Mouse (Mus musculus) adrenal gland, postnatal 4 days (tissue): Measurements from ENCODE around the gene Tbc1d10a. TPM values are rescaled to one million over a fixed set of nuclear protein-coding genes. Genes with fewer than 3 reads are reported as not detected.

Experiments used
- DNase-seq, 2 experiments: peaks; one replicate each; pipeline ENCODE4 v3.0.0; 2021 to 2022; ENCODE audit warnings: low spot score in 2 of 2, mixed read lengths in 2 of 2
- long read RNA-seq, 2 experiments: library from polyadenylated mRNA; stranded (forward); transcript quantifications; one replicate each; pipeline ENCODE4 v2.0.0; 2021
- total RNA-seq, 2 experiments: library from RNA; stranded (reverse); gene quantifications; 2 replicates each; pipeline ENCODE4 v1.2.3; 2021

Tbc1d10a gene
- 10 to 100 TPM; 19.0 to 19.9 TPM for total RNA-seq
- long read RNA-seq, experiment 1, transcript Tbc1d10a-201 (9 exons, 1,957 nt) = major isoform, 24 of 31 reads
- long read RNA-seq, experiment 1, partial matches to known transcripts = 1 of 31 reads
- long read RNA-seq, experiment 1, other reads (novel, unspliced or antisense) = 6 of 31 reads
- long read RNA-seq, experiment 2, transcript Tbc1d10a-201 (9 exons, 1,957 nt) = major isoform, 52 of 59 reads
- long read RNA-seq, experiment 2, partial matches to known transcripts = 1 of 59 reads
- long read RNA-seq, experiment 2, other reads (novel, unspliced or antisense) = 6 of 59 reads

DNA sequence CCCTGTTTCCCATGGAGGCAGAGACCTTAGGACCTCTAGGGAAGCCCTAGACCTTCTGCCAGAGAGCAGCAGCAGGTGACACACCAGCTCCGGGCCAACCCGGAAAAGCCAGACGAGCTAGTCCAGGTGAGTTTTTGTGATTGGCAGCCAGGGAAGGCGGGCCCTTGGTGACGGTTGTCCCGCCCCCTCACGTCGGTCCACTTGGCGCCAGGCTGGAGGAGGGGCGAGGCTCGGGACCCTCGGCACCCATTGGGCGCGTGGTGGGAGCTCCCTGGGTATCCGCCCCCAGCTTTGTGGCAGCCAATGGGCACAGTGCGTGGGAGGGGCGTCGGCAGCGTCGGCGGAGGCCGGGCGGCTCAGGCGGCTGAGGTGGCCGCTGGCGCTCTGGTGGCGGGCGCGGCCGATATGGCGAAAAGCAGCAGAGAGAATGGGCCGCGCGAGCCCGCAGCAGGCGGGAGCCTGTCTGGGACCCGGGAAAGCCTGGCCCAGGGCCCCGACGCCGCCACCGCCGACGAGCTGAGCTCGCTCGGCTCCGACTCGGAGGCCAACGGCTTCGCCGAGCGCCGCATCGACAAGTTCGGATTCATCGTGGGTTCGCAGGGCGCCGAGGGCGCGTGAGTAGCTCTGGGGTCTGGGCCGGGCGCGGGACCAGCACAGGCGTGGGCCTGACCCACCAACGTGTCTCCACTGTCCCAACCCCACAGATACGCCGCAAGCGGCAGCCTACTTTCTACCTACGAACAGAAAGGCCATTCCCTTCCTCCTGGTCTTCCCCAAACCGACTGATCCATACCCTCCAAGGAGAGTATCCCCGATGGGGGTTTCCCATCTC, at the start of gene Tbc1d10a:
TSS of gene Tbc1d10a (plus strand) at position 304 of the 832 bp plus-strand sequence.
- peak; percentile 92 to 95 for DNase-seq

DNA sequence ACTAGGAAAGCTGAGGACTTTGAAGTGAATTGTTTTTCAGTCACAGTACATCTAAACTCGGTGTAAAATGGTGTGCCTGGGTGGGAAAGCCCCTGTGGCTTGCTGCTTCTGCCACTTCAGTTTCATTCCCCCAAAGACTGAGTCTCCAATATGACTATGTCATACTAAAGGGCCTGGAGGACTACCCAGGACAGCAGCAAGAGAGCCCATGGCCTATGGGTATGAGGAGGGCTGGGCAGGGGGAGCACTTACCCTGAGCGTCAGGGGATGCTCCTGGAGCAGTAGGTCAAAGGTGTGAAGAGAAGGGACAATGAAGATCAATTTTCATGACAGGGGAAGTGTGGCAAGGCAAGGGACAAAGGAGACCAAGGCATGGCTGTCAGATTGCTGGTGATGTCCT, 47.6 kb upstream of the Tbc1d10a start:
- DNase-seq = no peak

DNA sequence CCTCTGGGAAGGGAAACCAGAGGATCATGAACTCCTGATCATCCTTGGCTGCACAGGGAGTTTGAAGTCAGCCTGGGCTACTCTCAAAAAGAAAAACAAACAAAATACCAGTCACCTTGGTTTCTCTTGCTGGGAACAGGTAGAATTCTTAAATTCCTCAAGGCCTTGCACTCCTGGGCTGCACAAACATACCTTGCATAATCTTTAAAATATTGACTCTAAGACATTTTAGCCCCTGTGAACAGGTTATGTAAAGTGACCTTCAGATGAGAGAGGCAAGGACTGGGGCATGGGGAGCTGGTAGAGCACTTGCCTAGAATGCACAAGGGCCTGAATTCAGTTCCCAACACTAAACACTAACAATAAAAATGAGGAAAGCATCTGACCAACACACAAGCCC, 45.1 kb upstream of the Tbc1d10a start:
- no peak for DNase-seq

DNA sequence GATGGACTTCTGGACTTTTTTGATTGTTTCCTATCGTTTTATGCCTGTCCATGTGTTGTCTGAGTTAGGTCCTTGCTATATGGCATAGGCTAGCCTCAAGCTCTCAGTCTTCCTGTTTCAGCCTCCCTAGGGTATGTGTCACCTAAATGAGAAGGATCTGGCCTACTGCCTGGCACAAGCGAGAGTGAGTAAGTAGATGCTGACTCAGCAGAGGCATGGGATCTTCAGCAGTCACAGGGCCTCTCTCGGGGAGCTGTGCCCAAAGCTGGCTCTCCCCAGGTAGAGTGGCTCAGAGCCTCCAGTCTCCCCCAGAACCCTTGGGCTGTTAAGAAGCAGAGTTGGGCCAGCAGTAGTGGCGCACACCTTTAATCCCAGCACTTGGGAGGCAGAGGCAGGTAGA, 44.2 kb upstream of the Tbc1d10a start:
- DNase-seq = no peak

DNA sequence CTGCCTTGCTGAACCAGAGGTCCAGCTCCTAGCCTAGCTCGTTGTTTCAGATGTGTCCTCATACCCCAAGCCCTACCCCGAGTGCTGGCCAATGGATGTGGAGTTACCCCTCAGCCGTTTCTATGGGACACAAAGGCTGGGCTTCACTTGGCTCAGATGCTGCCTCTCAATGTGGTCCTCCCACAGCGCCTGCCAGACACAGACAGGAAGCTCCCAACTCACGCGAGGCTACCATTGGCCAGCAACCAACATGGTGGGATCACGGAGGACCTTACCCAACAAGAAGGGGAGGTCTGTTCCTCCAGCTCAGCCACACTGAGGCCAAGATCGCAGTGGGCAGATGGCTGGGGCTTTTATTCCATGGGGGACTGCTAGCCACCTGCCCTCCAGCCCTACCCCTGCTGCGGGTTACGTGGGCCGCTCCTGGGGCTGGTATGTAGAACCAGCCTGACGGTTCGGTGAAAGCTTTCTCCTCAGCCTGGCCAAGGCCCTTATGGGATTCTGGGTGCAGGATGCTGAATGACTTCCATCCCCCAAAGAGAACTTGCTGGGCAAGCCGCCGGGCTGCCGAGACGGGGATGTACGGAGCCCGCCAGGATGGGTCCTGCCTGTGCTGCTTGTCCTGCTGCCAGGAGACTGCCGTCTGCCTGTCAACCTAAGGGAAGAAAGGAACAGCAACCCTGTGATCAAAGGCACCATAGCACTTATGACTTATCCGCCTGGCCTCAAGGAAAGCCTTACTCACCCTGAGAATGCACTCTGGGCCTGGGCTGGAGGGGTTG, 43.1 kb upstream of the Tbc1d10a start:
- no peak for DNase-seq

DNA sequence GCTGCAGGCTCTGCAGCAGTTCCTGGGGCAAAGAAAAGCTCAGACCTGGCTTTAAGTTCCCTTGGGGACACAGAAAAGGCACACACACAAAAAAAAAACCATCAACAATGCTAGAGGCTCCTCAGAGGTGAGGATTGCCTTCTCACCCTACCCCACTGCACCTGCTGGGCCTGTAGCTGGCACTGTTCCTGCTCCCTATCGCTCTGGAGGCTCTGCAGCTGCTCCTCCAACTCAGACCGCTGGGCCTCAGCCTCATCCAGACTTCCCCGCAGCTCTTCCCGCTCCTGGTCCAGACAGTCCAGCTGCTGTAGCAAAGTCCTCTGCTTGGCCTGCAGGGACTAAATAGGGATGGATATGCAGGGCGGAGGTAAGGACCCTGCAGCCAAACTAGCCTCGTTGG, 40.2 kb upstream of the Tbc1d10a start:
- no peak for DNase-seq

DNA sequence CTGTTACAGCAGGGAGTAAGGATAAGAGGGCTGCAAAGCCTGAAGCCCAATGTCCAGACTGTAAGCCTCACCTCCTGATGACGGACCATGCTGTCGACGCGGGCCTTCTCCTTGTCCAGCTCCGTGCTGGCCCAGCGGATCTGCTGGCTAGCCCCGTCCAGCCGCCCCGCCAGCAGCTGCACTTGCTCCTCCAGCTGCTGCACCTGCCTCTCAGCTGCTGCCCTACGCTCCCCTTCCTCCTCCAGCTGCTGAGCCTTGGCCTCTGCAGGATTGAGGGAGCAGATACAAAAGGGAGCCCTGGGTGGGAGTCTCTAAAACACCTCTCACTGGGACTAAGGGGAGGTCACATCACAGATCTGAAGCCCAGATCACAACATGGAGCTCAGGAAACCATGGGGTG, 39.5 kb upstream of the Tbc1d10a start:
- no peak for DNase-seq

DNA sequence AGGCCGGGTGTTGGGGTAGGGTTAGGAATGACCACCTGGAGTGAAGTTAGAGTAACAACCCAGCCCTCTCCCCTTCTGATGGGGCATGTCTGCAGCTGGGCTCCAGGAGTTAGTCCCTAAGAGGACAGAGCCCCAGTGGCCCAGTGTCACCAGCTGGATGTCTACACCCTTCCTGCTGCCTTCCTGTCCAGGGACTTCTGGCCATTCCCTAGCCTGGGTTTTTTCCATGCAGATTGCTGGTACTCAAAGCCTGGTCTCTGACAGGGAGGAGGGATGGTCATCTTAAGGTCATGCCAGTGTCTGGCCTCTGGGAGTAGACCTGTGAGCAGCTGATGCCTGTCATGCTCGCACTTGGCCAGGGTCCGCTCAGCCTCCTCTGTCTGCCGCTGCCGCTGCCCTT, 38.5 kb upstream of the Tbc1d10a start:
- no peak for DNase-seq

DNA sequence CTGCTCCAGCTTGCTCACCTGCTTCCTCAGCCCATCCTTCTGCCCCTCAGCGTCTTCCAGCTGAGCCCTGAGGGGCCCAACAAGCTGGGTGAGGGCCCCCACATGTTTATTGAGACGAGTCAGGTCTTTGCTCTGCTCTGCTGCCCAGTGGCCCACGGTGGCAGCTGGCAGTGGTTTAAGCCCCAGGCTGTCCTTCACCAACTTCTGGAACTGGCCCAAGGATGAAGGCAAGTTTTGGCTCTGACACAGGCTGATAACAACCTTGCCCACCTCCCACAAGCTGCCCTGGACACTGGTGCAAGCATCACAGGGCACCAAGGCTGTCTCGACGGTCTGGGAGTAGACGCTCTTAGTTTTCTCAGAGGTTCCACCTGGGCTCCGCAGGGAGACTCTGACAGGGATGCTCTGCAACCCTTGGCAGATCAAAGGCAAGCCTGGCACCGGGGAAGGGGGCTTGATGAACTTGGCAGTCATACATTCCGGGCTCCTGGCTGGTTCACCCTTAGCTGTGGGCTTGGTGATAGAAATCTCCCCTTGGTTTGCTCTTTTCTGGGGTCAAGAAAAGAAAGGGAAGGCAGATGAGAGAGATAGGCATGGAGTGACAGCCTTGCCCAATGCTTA, 37.9 kb upstream of the Tbc1d10a start:
- DNase-seq = no peak

DNA sequence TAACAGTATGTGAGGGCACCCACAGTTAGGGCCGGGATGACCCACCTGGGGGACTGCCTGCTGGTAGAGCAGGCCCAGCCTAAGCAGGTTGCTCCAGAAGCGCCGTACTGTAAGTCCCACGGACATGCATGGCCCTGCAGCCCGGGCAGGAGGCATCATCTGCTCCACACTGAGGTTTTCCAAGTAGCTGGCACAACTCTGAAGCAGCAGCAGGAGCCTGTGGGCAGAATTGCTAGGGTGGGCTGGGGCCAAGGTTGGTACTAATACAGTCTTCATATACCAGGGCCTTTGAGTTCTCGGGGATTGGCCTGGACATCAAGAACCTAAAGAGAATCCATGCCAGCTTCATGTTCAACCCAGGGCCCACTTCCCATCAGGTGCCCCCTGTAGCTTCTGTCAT, 36.7 kb upstream of the Tbc1d10a start:
- DNase-seq = no peak

DNA sequence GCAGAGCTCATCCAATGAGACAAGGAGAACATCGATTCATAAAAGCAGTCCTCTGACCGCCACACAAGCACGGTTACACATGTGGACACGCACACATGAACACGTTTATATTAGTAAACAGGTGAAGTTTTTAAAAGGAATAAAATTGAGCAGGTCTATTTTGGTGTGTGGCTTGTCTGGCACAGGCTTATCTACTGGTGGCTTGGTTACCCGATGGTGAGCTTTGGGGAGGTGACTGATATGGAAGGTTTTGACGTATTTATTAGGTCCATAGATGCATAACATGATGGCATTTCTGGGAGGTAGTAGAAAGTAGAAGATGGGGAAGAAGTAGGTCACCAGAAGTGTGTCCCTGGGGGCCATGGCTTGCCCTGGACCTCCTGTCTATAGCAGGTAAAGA, 32.9 kb upstream of the Tbc1d10a start:
- no peak for DNase-seq

DNA sequence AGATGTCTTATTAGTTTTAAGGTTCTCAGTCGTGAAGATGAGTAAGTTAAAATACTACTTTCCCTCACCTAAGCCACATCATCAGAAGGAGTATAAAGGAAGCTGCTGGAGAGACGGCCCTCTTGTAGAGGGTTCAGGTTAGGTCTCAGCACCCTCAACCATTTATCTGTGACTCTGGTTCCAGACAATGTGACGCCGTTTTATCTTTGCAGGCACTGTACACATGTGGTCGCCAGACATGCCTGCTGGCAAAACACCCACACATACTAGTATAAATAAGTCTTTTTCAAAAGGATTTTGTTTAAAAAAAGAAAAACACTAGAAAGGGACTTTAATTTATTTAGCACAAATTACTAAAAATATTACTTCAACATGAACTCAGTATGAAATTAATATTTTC, 30.9 kb upstream of the Tbc1d10a start:
- no peak for DNase-seq

DNA sequence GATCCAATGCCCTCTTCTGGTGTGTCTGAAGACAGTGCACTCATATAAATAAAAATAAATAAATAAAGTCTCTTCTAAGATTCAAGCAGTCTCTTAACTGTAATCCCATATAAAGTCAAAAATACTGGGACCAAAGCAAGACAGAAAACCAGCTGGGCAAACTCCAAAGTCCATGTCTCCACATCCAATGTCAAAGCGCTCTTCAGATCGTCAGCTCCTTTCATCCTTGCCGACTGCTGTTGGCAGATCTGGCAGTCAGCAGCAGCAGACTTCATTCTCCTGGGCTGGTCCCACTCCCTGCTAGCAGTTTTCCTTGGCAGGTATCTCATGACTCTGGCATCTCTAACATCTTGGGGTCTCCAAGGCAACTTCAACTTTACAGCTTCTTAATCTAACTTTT, 27.9 kb upstream of the Tbc1d10a start:
- no peak for DNase-seq

DNA sequence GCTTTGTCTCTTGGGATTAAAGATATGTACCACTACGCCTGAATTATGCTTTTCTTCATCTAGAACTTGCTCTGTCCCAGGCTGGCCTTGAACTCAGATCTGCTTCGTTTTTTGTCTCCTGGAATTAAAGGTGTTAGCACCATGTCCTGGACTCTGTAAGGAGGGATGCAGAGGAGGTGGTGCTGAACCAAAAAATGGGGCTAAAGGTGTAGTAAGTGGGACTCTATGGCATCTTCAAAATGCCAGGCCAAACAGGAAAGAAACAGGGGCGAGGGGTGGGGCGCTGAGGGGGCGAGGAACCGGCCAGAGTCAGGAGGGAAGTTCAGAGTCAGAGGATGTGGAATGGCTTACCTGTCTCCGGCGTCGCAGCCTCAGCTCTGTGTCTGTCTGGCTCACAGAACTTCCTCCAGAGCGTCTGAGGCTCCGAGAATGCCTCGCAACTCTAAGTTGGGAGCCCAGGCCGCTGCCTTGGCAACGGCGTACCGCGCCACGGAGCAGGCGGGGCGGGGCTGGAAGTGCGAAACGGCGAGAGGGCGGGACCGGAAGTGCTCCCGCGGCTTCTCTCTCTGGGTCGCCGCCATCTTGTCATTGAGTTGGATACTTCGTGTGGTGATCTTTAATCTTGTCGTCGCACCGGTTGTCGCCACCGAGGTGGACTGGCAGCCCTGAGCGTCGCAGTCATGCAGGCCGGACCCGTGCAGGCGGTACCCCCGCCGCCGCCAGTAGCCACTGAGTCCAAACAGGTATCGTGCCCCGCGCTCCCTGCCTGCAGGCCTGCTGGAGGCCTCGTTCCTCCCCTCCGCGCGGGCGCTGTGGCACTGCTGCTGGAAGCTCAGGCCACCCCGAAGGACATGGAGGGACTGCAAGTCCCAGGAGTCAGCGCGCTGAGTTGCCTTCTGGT, 26.5 kb upstream of the Tbc1d10a start, which contains the start of the genes Ccdc157 and Sf3a1:
TSS of gene Ccdc157 (minus strand) at position 486 of the 901 bp plus-strand sequence.
TSS of gene Sf3a1 (plus strand) at position 543 of the 901 bp plus-strand sequence.
- DNase-seq = peak; percentile 81 to 82

DNA sequence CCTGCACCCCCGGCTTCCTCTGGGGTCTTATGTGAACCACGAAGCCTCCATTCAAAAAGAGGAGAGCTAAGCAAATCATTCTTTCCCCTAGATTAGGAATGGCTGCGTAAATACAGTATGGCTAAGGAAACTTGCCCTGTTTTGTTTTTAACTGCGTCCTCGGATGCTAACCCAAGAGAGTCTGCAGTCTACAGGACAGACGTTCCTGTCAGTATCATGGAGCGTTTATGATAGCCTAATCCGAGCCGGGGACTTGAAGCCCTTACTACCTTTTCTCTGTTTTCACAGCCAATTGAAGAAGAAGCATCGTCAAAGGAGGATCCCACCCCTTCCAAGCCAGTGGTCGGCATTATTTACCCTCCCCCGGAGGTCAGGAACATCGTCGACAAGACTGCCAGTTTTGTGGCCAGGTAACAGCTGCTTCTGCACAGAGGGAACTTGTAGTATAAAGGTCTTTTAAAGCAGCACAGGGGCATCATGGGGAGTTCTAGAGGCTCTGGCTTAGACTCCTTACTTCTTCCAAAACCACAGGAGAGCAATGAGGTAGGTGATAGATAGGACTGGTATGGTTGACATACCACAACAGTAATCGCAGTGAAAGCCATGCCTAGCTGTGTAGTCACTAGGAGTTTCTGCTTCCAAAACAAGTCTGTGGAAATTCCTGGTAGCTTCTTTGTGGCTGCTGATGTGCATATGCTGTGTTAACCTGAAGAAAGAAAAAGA, 25.7 kb upstream of the Tbc1d10a start:
- no peak for DNase-seq

DNA sequence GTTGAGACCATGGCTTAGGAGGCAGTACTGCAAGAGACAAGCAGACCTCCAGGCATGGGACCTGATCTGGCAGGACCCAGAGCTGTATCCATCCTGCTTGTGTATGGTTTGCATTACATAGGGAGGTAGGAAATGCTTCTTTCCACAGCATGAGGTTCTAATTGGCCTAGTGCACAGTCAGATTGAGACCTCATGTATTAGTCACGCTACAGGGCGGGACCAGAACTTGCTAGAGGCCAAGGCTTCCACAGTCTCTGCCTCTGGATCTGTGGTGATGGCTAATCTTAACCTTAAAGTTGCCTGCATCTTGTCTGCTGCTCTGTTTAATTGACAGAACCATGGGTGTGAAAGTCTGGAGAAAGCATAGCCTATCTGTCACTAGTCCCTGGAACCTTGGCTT, 21.9 kb upstream of the Tbc1d10a start:
- no peak for DNase-seq

DNA sequence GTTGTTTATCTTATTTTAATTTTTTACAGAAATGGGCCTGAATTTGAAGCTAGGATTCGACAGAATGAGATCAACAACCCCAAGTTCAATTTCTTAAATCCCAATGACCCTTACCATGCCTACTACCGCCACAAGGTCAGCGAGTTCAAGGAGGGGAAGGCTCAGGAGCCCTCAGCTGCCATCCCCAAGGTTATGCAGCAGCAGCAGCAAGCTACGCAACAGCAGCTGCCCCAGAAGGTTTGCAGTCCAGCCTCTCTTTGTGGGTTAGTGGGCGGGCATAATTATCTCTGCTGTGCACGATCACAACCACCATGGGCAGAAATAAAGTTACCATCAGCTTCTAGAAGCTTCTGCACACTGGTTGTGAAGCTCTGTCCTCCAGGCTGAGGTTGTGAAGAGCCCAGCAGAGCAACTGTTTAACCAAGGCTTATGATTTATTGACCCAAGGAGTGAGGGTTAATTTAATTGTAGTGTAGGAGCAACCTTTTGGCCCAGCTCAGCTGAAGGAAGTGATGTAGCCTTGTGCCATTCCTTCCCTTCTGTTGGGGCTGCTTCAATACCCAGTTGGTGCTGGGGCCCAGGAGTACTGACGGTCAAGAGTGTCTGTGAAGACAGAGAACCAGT, 20.0 kb upstream of the Tbc1d10a start:
- no peak for DNase-seq

DNA sequence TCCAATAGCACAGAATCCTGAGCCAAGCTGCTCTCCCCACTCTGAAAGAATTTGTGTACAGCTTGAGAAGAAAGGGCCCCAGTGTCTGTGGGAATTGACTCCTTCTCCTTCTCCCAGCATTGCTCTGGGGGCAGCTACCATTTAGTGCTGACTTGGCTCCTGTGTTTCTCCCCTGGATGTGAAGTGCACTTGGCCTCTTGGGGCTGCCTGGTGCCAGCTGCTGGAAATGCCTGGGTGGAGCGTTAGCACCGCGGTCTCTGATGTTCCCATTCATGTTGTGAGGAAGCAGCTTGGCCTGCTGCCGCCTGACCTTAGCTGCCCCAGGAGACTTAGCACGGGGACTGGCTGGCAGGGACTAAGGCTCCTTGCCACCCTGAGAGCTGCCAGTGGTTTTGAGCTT, 12.0 kb upstream of the Tbc1d10a start:
- DNase-seq = no peak

DNA sequence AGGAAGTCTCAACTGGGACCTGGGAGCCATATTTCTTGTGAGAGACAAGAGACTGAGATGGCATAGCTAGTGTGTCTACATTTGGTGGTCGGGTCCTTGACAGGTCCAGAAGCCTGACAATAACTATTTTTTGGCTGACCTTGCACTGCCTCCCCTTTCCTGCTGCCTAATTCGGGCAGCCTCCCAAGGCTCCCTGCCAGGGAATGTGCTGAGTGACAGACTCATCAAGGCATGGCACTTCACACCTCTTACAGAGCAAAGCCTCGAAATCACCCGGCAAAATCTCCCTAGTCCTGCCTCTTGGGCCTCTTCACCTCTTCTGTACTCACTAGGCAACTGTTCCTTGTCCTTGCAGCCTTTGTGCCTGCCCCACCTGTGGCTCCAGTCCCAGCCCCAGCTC, 8.9 kb upstream of the Tbc1d10a start:
- DNase-seq = no peak
